Mouse (Mus musculus): ENCODE measurements at regions not wholly inside any gene's neighbourhood (a gene's known extent, or its start where the extent isn't known, plus 50 kb on each side); places are given as distances from the start of the nearest gene placed in this dataset.

- TF ChIP-seq EP300 (optimal IDR thresholded peaks at IDR 0.05) = no peak
- TF ChIP-seq CTCF (IDR thresholded peaks at IDR 0.05; ENCODE audit: low read depth) = no peak
Observed at GRCm38 (mm10) chr2:53680350-53681011, 404.9 kb downstream of the Rprm start.
